Mouse (Mus musculus): ENCODE measurements around the gene Tmem190. TPM values are rescaled to one million over a fixed set of nuclear protein-coding genes. Genes with fewer than 3 reads are reported as not detected.

The Tmem190 gene
- total and polyA plus RNA-seq, 3 experiments: not detected

GRCm38 (mm10) chr7:4741672-4742481 lies 40.9 kb upstream of the Tmem190 start:
- ATAC-seq (ENCODE audit: extremely low read depth, insufficient number of reproducible peaks, low FRiP score, poor library complexity, severe bottlenecking) (no peak), DNase-seq (ENCODE audit: low spot score) (no peak)
- TF ChIP-seq CTCF (IDR thresholded peaks at IDR 0.05; ENCODE audit: low read depth, low read length) (no peak), GATA1 (IDR thresholded peaks at IDR 0.05; ENCODE audit: borderline replicate concordance, low read length) (no peak), GATA2 (IDR thresholded peaks at IDR 0.05; ENCODE audit: borderline replicate concordance, low read depth, low read length) (no peak), POLR2AphosphoS5 (IDR thresholded peaks at IDR 0.05; ENCODE audit: insufficient replicate concordance, low read depth, low read length) (no peak), TAL1 (conservative IDR thresholded peaks at IDR 0.05; ENCODE audit: low read depth, low read length) (no peak)
- peaks cover 73% of the 10 kb centered on the region for H3K4me1 ChIP-seq (ENCODE audit: insufficient read depth, low read depth, low read length)
- H3K36me3 ChIP-seq (replicated peaks): peaks cover 52% of the 10 kb centered on the region
- no peaks in the 10 kb centered on the region for H3K27me3 ChIP-seq (ENCODE audit: insufficient read depth, low read length)
- no peaks in the 10 kb centered on the region for H3K9me3 ChIP-seq (replicated peaks)
- H3K4me3 ChIP-seq (ENCODE audit: low read depth, low read length): peak overlapping the region; percentile 80

GRCm38 (mm10) chr7:4742482-4742819 lies 40.3 kb upstream of the Tmem190 start:
- DNase-seq (ENCODE audit: low spot score): no peak
- Histone ChIP-seq H3K4me1 (ENCODE audit: insufficient read depth, low read depth, low read length) (peaks cover 78% of the 10 kb centered on the region), H3K36me3 (replicated peaks) (peaks cover 57% of the 10 kb centered on the region), H3K9me3 (replicated peaks) (no peaks in the 10 kb centered on the region), H3K4me3 (ENCODE audit: low read depth, low read length) (peak overlapping the region; percentile 80; the same call in 1 of the 2 replicates), H3K27me3 (ENCODE audit: insufficient read depth, low read length) (no peaks in the 10 kb centered on the region)
- no peak for ATAC-seq (ENCODE audit: extremely low read depth, insufficient number of reproducible peaks, low FRiP score, poor library complexity, severe bottlenecking)
- TF ChIP-seq TAL1 (conservative IDR thresholded peaks at IDR 0.05; ENCODE audit: low read depth, low read length) (no peak), GATA2 (IDR thresholded peaks at IDR 0.05; ENCODE audit: borderline replicate concordance, low read depth, low read length) (no peak), CTCF (IDR thresholded peaks at IDR 0.05; ENCODE audit: low read depth, low read length) (no peak), POLR2AphosphoS5 (IDR thresholded peaks at IDR 0.05; ENCODE audit: insufficient replicate concordance, low read depth, low read length) (no peak), GATA1 (IDR thresholded peaks at IDR 0.05; ENCODE audit: borderline replicate concordance, low read length) (no peak)

GRCm38 (mm10) chr7:4743354-4743753 lies 39.4 kb upstream of the Tmem190 start:
- ATAC-seq (ENCODE audit: extremely low read depth, insufficient number of reproducible peaks, low FRiP score, poor library complexity, severe bottlenecking) (no peak), DNase-seq (ENCODE audit: low spot score) (no peak)
- H3K4me1 ChIP-seq (ENCODE audit: insufficient read depth, low read depth, low read length): peaks cover 87% of the 10 kb centered on the region
- peak overlapping the region; percentile 80; the same call in 1 of the 2 replicates for H3K4me3 ChIP-seq (ENCODE audit: low read depth, low read length)
- H3K36me3 ChIP-seq (replicated peaks): peaks cover 66% of the 10 kb centered on the region
- no peak for TF ChIP-seq POLR2AphosphoS5 (IDR thresholded peaks at IDR 0.05; ENCODE audit: insufficient replicate concordance, low read depth, low read length)
- peak; percentile 49; the same call in 1 of the 2 replicates for TF ChIP-seq TAL1 (conservative IDR thresholded peaks at IDR 0.05; ENCODE audit: low read depth, low read length)
- H3K9me3 ChIP-seq (replicated peaks): no peaks in the 10 kb centered on the region
- no peaks in the 10 kb centered on the region for H3K27me3 ChIP-seq (ENCODE audit: insufficient read depth, low read length)

GRCm38 (mm10) chr7:4744886-4745285 lies 37.9 kb upstream of the Tmem190 start:
- peaks cover 79% of the 10 kb centered on the region for H3K36me3 ChIP-seq (replicated peaks)
- H3K4me3 ChIP-seq (ENCODE audit: low read depth, low read length): no peak overlapping the region
- ATAC-seq (ENCODE audit: extremely low read depth, insufficient number of reproducible peaks, low FRiP score, poor library complexity, severe bottlenecking): no peak
- no peak for DNase-seq (ENCODE audit: low spot score)
- H3K4me1 ChIP-seq (ENCODE audit: insufficient read depth, low read depth, low read length): peaks cover 88% of the 10 kb centered on the region
- H3K9me3 ChIP-seq (replicated peaks): no peaks in the 10 kb centered on the region
- no peaks in the 10 kb centered on the region for H3K27me3 ChIP-seq (ENCODE audit: insufficient read depth, low read length)
- no peak for TF ChIP-seq GATA1 (IDR thresholded peaks at IDR 0.05; ENCODE audit: borderline replicate concordance, low read length)
- TF ChIP-seq CTCF (IDR thresholded peaks at IDR 0.05; ENCODE audit: low read depth, low read length): no peak
- no peak for TF ChIP-seq POLR2AphosphoS5 (IDR thresholded peaks at IDR 0.05; ENCODE audit: insufficient replicate concordance, low read depth, low read length)
- no peak for TF ChIP-seq GATA2 (IDR thresholded peaks at IDR 0.05; ENCODE audit: borderline replicate concordance, low read depth, low read length)
- no peak for TF ChIP-seq TAL1 (conservative IDR thresholded peaks at IDR 0.05; ENCODE audit: low read depth, low read length)

GRCm38 (mm10) chr7:4746326-4746980 lies 36.3 kb upstream of the Tmem190 start:
- Histone ChIP-seq H3K4me3 (ENCODE audit: low read depth, low read length) (peak overlapping the region; percentile 52; the same call in 1 of the 2 replicates), H3K36me3 (replicated peaks) (peaks cover 81% of the 10 kb centered on the region), H3K4me1 (ENCODE audit: insufficient read depth, low read depth, low read length) (peaks cover 87% of the 10 kb centered on the region), H3K27me3 (ENCODE audit: insufficient read depth, low read length) (no peaks in the 10 kb centered on the region), H3K9me3 (replicated peaks) (no peaks in the 10 kb centered on the region)
- ATAC-seq (ENCODE audit: extremely low read depth, insufficient number of reproducible peaks, low FRiP score, poor library complexity, severe bottlenecking) (no peak), DNase-seq (ENCODE audit: low spot score) (no peak)
- TF ChIP-seq CTCF (IDR thresholded peaks at IDR 0.05; ENCODE audit: low read depth, low read length) (no peak), TAL1 (conservative IDR thresholded peaks at IDR 0.05; ENCODE audit: low read depth, low read length) (no peak), GATA2 (IDR thresholded peaks at IDR 0.05; ENCODE audit: borderline replicate concordance, low read depth, low read length) (no peak)

DNA sequence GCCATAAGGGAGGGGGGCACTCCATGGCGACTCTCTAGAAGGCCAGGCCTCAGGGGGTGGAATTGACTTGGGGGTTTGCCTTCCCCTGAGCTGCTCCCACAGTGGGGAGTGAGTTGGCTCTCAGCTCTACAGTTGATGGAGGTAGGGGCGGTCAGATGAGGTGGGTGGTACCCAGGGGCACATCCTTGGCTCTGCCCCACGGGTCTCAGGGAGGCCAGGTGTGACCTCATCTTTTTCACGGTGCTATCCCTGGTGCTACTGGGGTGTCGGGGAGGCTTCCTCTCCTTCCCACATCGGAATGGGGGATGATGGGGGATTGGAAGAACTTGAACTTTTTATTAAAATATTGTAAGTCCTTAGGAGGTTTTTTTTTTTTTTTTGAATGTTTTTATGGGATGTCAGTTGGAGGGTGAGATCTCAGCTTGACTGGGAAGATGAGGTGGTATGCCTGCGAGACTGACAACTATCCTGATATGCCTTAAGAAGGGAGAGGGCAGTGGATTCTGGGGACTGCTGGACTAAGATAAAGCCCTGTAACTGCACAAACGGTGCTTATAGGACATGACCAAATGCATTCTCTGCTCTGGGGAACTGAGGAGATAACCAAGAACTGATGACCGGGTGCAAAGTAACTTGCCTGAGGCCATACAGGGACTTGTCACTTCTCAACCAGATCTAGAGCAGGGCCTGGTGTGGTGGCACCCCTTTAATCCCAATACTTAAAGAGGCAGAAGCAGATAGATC lies 35.4 kb upstream of the Tmem190 start:
- ATAC-seq (ENCODE audit: extremely low read depth, insufficient number of reproducible peaks, low FRiP score, poor library complexity, severe bottlenecking) (peak; percentile 32; the same call in 1 of the 2 replicates), DNase-seq (ENCODE audit: low spot score) (no peak)
- Histone ChIP-seq H3K4me1 (ENCODE audit: insufficient read depth, low read depth, low read length) (peaks cover 86% of the 10 kb centered on the region), H3K4me3 (ENCODE audit: low read depth, low read length) (peak overlapping the region; percentile 42; the same call in 1 of the 2 replicates), H3K27me3 (ENCODE audit: insufficient read depth, low read length) (no peaks in the 10 kb centered on the region), H3K36me3 (replicated peaks) (peaks cover 74% of the 10 kb centered on the region), H3K9me3 (replicated peaks) (no peaks in the 10 kb centered on the region)
- TF ChIP-seq POLR2AphosphoS5 (IDR thresholded peaks at IDR 0.05; ENCODE audit: insufficient replicate concordance, low read depth, low read length): no peak
- TF ChIP-seq GATA1 (IDR thresholded peaks at IDR 0.05; ENCODE audit: borderline replicate concordance, low read length): no peak
- no peak for TF ChIP-seq GATA2 (IDR thresholded peaks at IDR 0.05; ENCODE audit: borderline replicate concordance, low read depth, low read length)
- TF ChIP-seq TAL1 (conservative IDR thresholded peaks at IDR 0.05; ENCODE audit: low read depth, low read length): 0 out of 2 replicates have a peak, but pooled peaks have one; percentile 15
- no peak for TF ChIP-seq CTCF (IDR thresholded peaks at IDR 0.05; ENCODE audit: low read depth, low read length)

All from G1E (cell line).